Mouse (Mus musculus) spleen, adult 12 weeks (tissue): ENCODE results near the gene Man2b2.

Experiments used
- DNase-seq: peaks from one replicate; pipeline ENCODE4 v3.0.0; 2022; ENCODE audit warnings: low spot score

The Man2b2 gene

DNA sequence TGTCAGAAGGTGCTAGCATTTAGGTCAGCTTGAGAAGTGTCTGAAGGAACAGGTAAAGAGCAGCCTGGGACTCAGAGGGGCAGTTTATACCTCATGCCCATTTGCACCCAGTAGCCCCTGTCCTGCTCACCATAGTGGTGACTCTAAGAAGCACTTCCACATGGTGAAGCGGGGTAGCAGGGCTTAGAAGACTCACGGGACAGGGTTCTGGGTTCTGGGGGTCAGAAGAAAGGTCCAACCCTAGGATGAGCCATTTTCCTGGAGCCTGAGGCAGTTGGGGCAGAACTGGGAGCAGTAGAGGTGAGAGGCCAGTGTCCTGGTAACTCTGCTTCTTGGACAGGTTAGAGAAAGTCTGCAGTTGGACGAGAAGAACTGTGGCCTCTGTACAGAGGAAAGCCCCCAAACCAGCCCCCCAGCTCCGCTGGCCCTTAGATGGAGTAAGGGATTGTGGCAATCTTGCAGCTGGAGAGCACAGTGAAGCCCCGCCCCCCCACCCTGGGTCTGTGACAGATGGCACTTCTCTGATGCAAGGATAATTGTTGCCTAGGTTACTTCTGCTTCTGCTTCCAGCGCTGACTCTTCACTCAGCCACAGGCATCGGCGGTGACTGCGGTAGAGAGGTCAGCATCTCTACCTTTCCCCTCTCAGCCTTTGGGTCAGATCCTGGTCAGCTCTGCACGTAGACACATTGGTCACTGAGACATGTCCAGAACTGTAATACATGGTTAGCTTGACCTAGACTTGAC, 63.3 kb downstream of the Man2b2 start:
- no peak for DNase-seq

DNA sequence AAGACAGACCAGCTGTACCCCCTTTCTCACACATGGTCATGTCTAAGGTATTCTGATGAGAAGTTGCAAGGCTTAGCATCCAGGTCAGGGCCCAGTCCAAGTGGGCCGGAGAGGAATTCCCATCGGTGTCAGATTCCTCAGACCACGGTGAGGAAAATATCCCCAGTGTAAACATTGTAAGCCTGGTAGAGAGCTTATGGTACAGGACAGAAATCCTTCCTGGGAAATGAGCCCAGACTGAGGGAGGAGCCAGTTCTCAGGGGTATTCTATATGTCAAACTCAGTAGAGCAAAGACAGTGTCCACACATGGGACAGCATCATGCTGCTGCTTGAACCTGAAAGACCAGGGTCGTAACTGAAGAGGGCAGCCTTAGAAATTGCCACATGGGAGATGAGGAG, 70.6 kb downstream of the Man2b2 start:
- DNase-seq, result no peak

DNA sequence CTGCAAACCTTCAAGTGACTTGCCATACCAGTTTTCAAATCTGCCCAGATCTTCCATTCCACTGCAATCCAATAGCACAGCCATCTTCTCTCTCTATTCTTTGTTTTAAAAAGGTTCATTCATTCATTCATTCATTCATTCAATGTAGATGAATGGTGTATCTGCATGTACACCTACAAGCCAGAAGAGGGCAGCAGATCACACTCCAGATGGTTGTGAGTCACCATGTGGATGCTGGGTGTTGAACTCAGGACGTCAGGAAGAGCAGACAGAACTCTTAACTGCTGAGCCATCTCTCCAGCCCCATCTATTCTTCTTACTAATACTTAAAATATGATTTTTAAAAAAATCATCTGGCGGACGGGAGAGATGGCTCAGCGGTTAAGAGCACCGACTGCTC, 73.4 kb downstream of the Man2b2 start:
- DNase-seq, result no peak
